Mouse (Mus musculus) lung, postnatal 25 days (tissue): ENCODE measurements around the gene Ngf.

Experiments used
- DNase-seq: peaks from one replicate; pipeline ENCODE4 v3.0.0; 2022; ENCODE audit warnings: low spot score

Gene Ngf

DNA sequence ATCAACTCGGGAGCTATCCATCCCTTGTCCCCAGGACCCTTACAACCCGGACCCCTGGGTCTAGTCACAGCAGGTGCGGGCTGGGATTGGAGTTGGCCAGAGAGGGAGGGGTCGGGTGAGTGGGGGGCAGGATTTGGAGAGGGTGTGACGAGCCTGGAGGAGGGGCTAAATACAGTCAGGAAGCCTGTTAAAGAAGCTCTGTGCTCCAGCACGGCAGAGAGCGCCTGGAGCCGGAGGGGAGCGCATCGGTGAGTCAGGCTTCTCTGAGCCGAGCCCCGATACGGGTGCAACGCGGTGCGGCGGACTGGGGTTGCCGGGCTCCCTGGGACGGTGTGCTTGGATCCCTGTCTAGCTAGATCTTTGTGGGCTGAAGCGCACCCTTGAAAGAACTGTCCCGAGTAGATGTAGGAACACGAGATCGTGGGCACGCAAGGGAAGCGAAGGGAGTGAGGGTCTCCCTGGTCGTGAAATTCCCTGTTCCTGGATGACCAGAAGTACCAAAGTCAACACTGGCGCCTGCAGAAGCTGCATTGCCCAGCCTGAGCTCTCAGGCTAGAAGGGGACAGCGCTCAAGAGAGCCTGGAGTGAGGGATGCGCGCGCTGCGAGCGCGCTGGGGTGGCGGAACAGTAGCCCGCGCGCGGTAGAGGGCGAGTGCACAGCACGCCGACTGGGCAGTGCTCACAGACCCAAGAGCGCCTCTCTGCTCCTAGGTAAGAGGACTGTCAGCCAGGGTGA is at the start of gene Ngf:
Ngf (plus strand) TSS at position 207 of the 736 bp plus-strand sequence.
- DNase-seq: no peak

- DNase-seq: peak; percentile 23
These were observed 24.2 kb upstream of the Ngf start for GRCm38 (mm10) chr3:102445567-102445966.

- DNase-seq: no peak
These were observed 23.0 kb upstream of the Ngf start for GRCm38 (mm10) chr3:102446691-102447090.

DNA sequence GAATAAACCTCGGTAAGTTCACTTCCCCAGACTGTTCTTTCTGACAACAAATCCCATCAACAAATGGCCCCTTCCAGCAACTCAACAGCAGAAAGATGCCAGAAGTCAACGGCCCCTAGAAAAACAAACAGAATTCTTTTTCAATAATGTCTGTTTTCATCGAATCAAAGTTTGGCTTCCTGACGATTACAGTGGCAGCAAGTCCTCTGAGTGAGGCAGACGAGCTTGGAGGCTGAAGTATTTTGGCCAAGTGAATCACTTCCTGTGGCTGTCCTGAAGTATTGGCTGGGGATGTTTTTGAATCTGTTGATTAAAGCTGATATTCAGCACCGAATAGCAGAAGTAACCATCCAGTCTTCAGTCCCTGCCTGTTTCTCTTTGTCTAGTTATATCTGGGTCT is 15.2 kb upstream of the Ngf start:
- DNase-seq: no peak

DNA sequence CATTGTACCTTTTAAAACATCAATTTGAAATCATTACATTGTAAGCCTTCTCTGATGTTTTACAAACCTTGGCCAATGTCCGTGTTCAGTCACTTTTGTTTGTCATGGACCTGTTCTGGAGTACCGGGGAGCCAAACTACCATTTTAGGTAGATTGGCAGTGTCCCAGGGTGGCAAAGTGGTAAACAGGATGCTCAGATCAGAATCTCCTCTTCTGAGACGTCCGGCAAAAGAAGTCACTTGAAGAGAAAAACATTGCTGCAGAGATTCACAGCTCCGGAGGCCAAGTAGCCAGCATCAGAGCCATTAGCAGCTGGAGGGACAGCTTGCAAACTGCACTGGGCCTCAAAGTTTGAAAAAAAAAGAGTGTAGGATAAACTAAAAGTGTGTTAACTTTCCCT is 9.2 kb upstream of the Ngf start:
- DNase-seq: no peak

- DNase-seq: no peak
These were observed 8.7 kb upstream of the Ngf start for GRCm38 (mm10) chr3:102460986-102461385.

DNA sequence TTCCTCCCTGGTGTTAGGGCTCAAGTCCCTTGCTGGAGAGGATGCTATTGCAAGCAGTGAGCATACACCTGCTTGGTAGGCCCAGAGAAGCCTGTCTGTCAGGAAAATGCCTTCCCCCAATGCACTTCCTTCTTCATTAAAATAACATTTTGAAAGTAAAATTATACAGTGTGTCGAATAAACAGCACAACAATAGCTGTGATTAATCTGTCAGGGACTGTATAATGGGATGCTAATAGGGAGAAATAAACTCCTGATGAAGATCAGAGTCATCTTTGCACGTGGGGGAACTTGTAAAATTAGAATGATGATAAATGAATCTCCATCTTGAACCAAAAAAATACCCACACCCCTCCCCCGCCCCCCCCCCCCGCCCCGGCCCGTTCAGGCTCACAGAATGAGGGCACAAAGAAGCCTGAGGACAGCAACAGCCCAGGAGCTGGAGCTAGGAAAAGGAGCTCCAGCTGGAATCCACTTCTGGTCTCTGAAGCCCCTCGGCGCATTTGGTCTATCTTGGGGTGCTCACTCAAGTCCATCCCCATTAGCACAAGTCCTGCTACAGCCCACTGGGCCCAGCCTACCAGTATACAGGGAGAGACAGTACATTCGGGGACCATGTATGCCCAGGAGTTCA is 6.9 kb upstream of the Ngf start:
- DNase-seq: no peak

DNA sequence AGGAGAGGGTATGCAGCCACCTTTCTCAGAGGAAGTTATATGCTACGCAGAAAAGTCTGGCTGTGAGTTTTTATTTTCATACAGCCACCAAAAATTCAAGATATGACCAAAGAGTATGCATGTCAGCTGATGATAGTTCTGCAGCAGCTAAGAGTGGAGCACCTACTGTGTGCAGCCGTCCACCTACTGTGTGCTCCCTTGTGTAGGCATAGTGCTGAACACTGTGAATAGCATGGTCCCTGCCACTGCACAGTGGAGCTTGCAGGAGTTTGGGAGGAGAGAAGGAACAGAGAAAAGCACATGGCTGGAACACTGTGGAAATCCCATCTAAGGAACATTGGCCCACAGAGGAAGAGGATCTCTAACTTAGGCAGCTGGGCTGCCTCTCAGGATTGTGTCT is 6.4 kb upstream of the Ngf start:
- DNase-seq: no peak

GRCm38 (mm10) chr3:102466587-102466986 is 3.1 kb upstream of the Ngf start:
- peak; percentile 48 for DNase-seq

- no peak for DNase-seq
These were observed 2.6 kb upstream of the Ngf start for GRCm38 (mm10) chr3:102467121-102467520.

GRCm38 (mm10) chr3:102471251-102471650 is 1.5 kb downstream of the Ngf start:
- DNase-seq: no peak

DNA sequence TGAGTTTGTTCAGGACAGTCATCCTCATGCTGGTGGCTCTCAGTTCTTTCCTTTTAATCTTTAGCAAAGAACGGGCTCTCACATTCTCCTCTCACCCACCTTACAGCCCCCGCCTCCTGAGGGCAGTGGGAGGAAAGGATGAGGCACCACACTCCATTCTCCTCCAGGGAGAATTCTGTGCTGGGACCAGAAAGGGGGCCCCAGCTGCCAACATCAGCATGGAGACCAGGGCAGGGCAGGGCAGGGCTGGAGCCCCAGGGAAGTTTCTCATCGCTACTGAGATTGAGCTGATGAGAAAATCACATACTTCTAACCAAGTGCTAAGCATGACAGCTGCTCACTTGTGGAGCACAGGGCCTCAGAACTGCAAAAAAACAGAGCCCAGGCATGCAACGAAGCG is 2.1 kb downstream of the Ngf start:
- no peak for DNase-seq

DNA sequence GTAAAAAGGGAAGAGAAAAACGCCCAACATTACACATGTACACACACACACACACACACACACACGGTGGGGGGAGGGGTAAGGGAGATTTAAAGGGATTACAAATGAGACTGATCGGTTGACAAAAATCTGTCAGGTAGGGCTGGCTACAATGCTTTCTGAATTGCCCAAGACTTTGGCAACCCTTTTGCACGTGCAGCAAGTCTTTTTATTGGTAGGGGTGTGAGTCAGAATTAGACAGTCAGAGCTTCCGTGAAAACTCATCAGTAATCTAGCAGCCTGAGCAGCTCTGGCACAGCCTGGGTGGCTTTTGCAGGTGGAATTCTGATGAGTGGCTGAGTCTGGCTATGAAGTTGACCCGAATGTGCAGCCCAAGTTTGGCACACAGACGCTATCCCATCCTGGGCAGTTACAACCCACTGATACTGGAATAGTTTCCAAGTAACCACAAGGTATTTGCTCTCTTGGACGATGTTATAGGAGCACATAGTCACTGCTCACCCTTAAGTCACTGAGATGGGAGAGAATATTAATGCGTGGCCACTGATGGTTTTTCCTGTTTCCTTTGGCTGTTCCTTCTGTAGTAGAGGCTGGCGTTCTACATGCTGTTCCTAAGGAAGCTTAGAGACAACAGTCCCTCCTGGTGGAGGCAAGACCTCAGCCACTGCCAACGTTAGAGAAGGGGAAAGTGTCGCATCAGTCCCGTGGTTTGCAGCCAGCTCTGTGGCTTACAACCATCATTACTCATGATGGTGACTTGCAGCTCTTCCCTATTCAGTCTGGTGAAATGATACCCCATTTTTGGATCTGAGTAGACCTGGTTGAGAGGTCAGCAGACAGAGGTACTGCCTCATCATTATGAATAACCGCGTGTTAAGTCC is 4.8 kb downstream of the Ngf start:
- DNase-seq: no peak

DNA sequence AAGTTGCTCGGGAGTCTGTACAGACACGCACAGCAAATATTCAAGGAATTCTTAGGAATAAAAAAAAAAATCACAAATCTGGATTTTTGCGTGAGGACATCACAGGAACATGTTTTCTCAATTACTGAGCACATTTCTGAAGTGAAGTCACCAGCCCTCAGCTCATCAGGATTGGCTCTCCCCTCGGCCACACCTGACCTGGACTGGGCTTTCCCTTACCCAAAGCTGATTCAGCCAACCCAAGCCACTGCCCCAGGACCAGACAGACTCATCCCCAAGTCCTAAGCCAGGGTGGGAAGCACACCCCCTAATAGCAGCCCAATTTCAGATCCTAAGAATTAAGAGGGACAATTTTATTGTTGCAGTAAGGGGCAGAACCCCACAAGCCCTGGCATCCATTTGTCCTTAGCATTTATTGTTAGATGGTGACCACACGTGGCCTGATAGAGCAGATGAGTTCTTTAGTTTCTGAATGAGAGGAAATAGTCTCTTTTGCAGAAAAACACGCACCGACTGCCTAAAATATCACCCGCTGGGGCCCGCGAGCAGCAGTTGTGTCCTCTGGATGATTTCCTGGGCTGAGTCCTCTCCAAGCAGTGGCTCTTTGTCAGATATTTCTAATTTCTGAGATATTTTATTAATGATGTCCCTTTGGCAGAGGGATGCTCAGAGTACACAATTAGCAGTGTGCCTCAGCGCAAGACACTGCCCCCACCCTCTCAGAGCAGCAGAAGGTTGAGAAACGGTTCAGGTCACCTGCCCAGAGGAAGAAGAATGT is 8.4 kb downstream of the Ngf start:
- no peak for DNase-seq

DNA sequence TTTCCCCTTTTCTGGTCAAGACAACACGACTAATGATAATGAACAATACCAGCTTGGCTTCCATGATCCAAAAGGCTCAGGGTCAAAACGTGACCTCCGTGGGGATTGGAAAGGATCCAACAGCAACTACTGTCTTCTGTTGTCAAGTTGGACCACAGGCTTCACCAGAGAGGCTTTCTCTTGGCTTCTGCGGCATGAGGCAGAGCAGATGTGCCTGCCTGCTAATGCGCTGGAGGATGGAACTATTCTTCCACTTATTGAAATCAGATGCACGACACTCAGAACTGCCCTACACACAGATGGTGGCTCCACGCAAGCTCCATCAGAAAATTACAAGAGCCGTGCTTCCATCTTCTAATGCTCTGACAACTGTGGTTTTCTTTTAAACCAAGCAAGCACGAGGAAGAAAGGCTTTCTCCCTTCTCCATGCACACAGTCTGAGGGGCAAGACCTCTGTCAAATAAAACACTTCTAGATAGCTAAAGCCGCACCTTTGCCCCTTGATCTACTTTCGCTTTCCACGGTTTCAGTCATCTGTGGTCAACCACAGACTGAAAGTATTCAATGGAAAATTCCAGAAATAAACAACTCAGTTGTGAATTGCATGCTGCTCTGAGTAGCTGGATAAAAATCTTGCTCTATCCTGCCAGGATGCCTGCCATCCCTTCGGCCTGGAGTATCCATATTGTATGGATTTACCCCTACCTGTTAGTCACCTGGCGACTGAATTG is 20.8 kb downstream of the Ngf start:
- no peak for DNase-seq

- DNase-seq: no peak
These were observed 28.4 kb downstream of the Ngf start for GRCm38 (mm10) chr3:102498113-102498512.

DNA sequence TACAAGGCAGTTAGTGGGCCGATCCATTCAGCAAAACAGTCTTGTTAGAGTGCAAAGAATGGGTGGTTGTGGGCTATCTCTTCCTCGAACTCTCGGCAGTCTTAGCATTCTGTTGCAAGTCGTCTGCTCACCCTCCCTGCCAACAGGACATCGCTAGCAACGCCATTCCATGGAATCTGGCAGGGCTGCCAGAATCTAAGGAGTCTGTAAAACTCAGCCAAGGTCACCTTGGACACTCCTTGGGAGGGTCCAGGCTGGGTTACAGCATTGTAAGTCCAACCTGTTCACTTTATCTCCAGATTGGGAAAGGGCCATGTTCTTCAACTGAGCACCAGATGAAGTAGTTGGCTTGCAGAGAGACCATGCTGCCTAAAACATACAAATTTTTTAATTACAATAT is 29.2 kb downstream of the Ngf start:
- no peak for DNase-seq

GRCm38 (mm10) chr3:102500031-102500430 is 30.3 kb downstream of the Ngf start:
- no peak for DNase-seq

DNA sequence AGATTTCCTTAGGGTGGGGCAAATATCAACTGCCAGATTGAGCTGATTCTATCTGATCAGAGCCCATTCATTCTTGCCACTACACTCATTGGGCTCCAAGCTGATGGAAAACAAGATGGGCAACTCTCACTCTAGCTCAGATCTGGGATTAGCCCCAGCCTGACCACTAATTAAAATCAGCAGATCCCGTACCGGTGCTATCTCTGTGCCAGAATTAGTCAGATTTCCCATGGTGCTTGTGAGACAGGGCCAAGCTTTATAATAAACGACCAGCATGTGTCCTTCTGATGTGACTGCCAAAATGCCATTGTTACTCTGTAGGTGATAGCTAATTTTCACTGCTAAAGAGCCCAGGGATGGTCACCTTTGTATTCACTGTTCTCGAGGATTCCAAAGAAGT is 31.5 kb downstream of the Ngf start:
- no peak for DNase-seq

DNA sequence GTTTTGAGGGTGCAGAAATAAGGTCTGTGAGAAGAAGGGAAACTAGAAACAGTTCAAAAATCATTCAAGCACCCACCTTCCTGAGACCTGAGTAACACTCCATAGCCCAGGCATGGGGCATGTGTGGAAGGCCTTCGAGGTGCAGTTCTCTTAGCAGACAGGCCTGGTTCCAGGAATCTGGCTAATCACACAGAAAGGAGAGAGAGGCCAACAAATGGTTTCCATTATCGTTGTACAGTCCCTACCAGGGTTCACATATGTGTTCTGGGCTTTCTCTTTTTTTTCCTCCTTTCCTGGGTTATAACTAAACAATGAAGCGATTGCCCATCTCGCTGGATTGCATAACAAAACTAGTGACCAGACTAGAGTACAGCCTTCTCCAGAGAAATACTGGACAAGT is 35.4 kb downstream of the Ngf start:
- no peak for DNase-seq

GRCm38 (mm10) chr3:102506061-102506460 is 36.3 kb downstream of the Ngf start:
- DNase-seq: no peak
